In the genomic region with DNA sequence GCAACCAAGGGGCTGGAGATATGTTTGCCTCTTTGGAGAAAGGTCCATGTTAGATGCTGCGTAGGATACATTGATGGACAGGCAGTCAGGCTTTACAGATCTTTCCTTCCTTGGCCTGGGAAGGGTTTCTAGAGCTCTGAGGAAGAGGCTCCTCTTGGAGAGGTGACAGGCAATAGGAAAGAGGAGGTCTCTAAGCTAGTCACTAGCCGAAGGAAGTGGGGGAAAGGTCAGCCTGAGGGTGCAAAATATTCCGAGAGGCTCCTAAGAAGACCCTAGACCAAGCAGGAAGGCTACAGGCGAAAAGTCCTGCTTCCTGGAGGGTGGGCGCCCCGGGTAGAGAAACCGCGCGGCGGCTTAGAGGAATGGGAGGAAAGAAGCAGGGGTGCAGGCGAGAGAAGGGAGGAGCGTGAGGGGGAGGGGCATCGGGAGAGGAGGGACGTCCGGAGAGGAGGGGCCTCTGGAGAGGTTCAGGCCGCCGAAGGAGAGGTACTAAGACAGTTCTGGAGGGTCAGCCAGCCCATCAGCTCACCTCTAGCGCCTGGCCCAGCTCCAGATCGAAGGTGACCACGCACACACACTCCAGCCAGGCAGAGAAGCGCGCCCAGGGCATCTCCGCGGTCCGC, we compare ENCODE assay signal across 8 mouse cellular contexts. TPM values are rescaled to one million over a fixed set of nuclear protein-coding genes. Genes with fewer than 3 reads are reported as not detected.
DNase-seq lines count a peak whose midpoint lies in the region; ATAC-seq and TF ChIP-seq lines count a peak whose summit lies in the region.

No protein-coding gene starts in this region.

- no peaks in the 10 kb centered on the region for H3K9me3 ChIP-seq in heart, embryonic 12.5 days (replicated peaks)
- no peaks in the 10 kb centered on the region for H3K9me3 ChIP-seq in kidney, postnatal 0 days (replicated peaks; ENCODE audit: low read length)
- no peaks in the 10 kb centered on the region for H3K9me3 ChIP-seq in liver, embryonic 14.5 days (ENCODE audit: control insufficient read depth, low read length)
- no peaks in the 10 kb centered on the region for H3K9me3 ChIP-seq in neural tube, embryonic 11.5 days (ENCODE audit: control insufficient read depth, low read length)
- no peaks in the 10 kb centered on the region for H3K9me3 ChIP-seq in stomach, postnatal 0 days (ENCODE audit: control insufficient read depth, low read length)

- peak overlapping the region; percentile 93 for H3K9ac ChIP-seq in heart, embryonic 12.5 days
- peak overlapping the region; percentile 99 for H3K9ac ChIP-seq in kidney, postnatal 0 days (ENCODE audit: low read depth, low read length)
- H3K9ac ChIP-seq in liver, embryonic 14.5 days (replicated peaks), result peak overlapping the region; percentile 95
- H3K9ac ChIP-seq in neural tube, embryonic 11.5 days (ENCODE audit: low read length), result peak overlapping the region; percentile 94
- peak overlapping the region; percentile 92 for H3K9ac ChIP-seq in stomach, postnatal 0 days (ENCODE audit: low read length)

- peaks cover 15% of the 10 kb centered on the region for H3K4me1 ChIP-seq in heart, embryonic 12.5 days (replicated peaks)
- peaks cover 10% of the 10 kb centered on the region for H3K4me1 ChIP-seq in kidney, postnatal 0 days (replicated peaks; ENCODE audit: insufficient read depth, low read length)
- peaks cover 14% of the 10 kb centered on the region in 2 experiments for H3K4me1 ChIP-seq in liver, embryonic 14.5 days (replicated peaks; ENCODE audit: control insufficient read depth in 2 of 2, insufficient read depth in 2 of 2, low read length in 1 of 2)
- peaks cover 6% of the 10 kb centered on the region for H3K4me1 ChIP-seq in neural tube, embryonic 11.5 days (ENCODE audit: control insufficient read depth, insufficient read depth, low read length)
- 0 out of 2 replicates have a peak, but pooled peaks cover 6% of the 10 kb centered on the region for H3K4me1 ChIP-seq in stomach, postnatal 0 days (replicated peaks; ENCODE audit: control insufficient read depth, insufficient read depth)

- under 1% methylated on average over 24 of the region's 25 CpGs for whole genome bisulfite sequencing in heart, embryonic 12.5 days
- under 1% methylated on average over 24 of the region's 25 CpGs for WGBS in kidney, postnatal 0 days
- WGBS in liver, embryonic 14.5 days (ENCODE audit: insufficient replicate concordance), result under 1% methylated on average over 25 of the region's 25 CpGs
- under 1% methylated on average over 25 of the region's 25 CpGs for WGBS in neural tube, embryonic 11.5 days
- WGBS in stomach, postnatal 0 days, result under 1% methylated on average over 21 of the region's 25 CpGs

- no peaks in the 10 kb centered on the region for H3K27me3 ChIP-seq in heart, embryonic 12.5 days (replicated peaks)
- H3K27me3 ChIP-seq in kidney, postnatal 0 days (ENCODE audit: insufficient read depth, low read length), result no peaks in the 10 kb centered on the region
- no peaks in the 10 kb centered on the region for H3K27me3 ChIP-seq in liver, embryonic 14.5 days (ENCODE audit: control insufficient read depth, insufficient read depth, low read length)
- no peaks in the 10 kb centered on the region for H3K27me3 ChIP-seq in neural tube, embryonic 11.5 days (ENCODE audit: control insufficient read depth, insufficient read depth, low read length)
- no peaks in the 10 kb centered on the region for H3K27me3 ChIP-seq in stomach, postnatal 0 days (ENCODE audit: control insufficient read depth, insufficient read depth, low read length)

- peak; percentile 90 for DNase-seq in CD4-positive helper T cell, adult 2 months (ENCODE audit: low read depth, low spot score)
- DNase-seq in brain, adult 2 months (ENCODE audit: low read depth, low spot score), result peak; percentile 97
- peak; percentile 98 for DNase-seq in kidney, postnatal 0 days (ENCODE audit: low spot score)
- peak; percentile 76 to 79 (median 77) for DNase-seq in liver, embryonic 14.5 days (ENCODE audit: low read depth in 3 of 3, low spot score in 3 of 3)
- DNase-seq in neural tube, embryonic 11.5 days (ENCODE audit: low spot score), result peak; percentile 87
- peak; percentile 92 for DNase-seq in stomach, postnatal 0 days (ENCODE audit: low spot score)

- no peak for TF ChIP-seq CTCF in kidney, postnatal 0 days (IDR thresholded peaks at IDR 0.05; ENCODE audit: low read depth)
- no peak for TF ChIP-seq CTCF in liver, embryonic 14.5 days (IDR thresholded peaks at IDR 0.05; ENCODE audit: low read depth)
- TF ChIP-seq CTCF in stomach, postnatal 0 days (IDR thresholded peaks at IDR 0.05; ENCODE audit: low read depth), result no peak

- TF ChIP-seq EP300 in liver, embryonic 14.5 days (IDR thresholded peaks at IDR 0.05; ENCODE audit: low read depth), result no peak
- no peak for TF ChIP-seq EP300 in stomach, postnatal 0 days (optimal IDR thresholded peaks at IDR 0.05)

- peak overlapping the region; percentile 78 for H3K4me3 ChIP-seq in heart, embryonic 12.5 days
- H3K4me3 ChIP-seq in kidney, postnatal 0 days (replicated peaks; ENCODE audit: low read depth, low read length), result peak overlapping the region; percentile 91
- peak overlapping the region; percentile 85 to 94 for H3K4me3 ChIP-seq in liver, embryonic 14.5 days (ENCODE audit: insufficient read depth in 1 of 2, low read depth in 2 of 2, low read length in 2 of 2)
- peak overlapping the region; percentile 86 for H3K4me3 ChIP-seq in neural tube, embryonic 11.5 days (ENCODE audit: low read depth, low read length)
- peak overlapping the region; percentile 95 for H3K4me3 ChIP-seq in stomach, postnatal 0 days (ENCODE audit: low read depth, low read length)

- H3K4me2 ChIP-seq in heart, embryonic 12.5 days, result peak overlapping the region; percentile 80
- peak overlapping the region; percentile 71 for H3K4me2 ChIP-seq in kidney, postnatal 0 days (ENCODE audit: low read length)
- H3K4me2 ChIP-seq in liver, embryonic 14.5 days (ENCODE audit: low read depth), result peak overlapping the region; percentile 78
- peak overlapping the region; percentile 51 for H3K4me2 ChIP-seq in neural tube, embryonic 11.5 days (ENCODE audit: low read depth)
- peak overlapping the region; percentile 68 for H3K4me2 ChIP-seq in stomach, postnatal 0 days (replicated peaks; ENCODE audit: low read depth)

- no peaks in the 10 kb centered on the region; the same call in 1 of the 2 replicates for H3K36me3 ChIP-seq in heart, embryonic 12.5 days
- no peaks in the 10 kb centered on the region for H3K36me3 ChIP-seq in kidney, postnatal 0 days (ENCODE audit: insufficient read depth, low read length)
- H3K36me3 ChIP-seq in liver, embryonic 14.5 days (replicated peaks; ENCODE audit: control insufficient read depth, insufficient read depth, low read depth), result no peaks in the 10 kb centered on the region
- H3K36me3 ChIP-seq in neural tube, embryonic 11.5 days (ENCODE audit: control insufficient read depth, insufficient read depth, low read length), result no peaks in the 10 kb centered on the region
- H3K36me3 ChIP-seq in stomach, postnatal 0 days (ENCODE audit: control insufficient read depth, insufficient read depth, low read length), result no peaks in the 10 kb centered on the region

- peak overlapping the region; percentile 97 for H3K27ac ChIP-seq in heart, embryonic 12.5 days (ENCODE audit: poor library complexity, severe bottlenecking)
- peak overlapping the region; percentile 100 for H3K27ac ChIP-seq in kidney, postnatal 0 days
- H3K27ac ChIP-seq in liver, embryonic 14.5 days, result peak overlapping the region; percentile 92
- peak overlapping the region; percentile 94 for H3K27ac ChIP-seq in neural tube, embryonic 11.5 days (ENCODE audit: low read depth, low read length)
- peak overlapping the region; percentile 99 for H3K27ac ChIP-seq in stomach, postnatal 0 days (replicated peaks)

- peak; percentile 93 for ATAC-seq in erythroblast, adult 5-6 weeks (replicated peaks; ENCODE audit: low FRiP score, poor library complexity, severe bottlenecking)
- peak; percentile 96 for ATAC-seq in heart, embryonic 12.5 days (ENCODE audit: insufficient number of reproducible peaks, low FRiP score)
- ATAC-seq in kidney, postnatal 0 days (replicated peaks; ENCODE audit: low FRiP score, low read depth), result peak; percentile 93
- ATAC-seq in liver, embryonic 14.5 days (ENCODE audit: insufficient read depth), result peak; percentile 94
- peak; percentile 89 for ATAC-seq in neural tube, embryonic 11.5 days (ENCODE audit: insufficient read depth, low FRiP score, low TSS enrichment)
- ATAC-seq in stomach, postnatal 0 days (ENCODE audit: low FRiP score, low TSS enrichment), result peak; percentile 92

RNA-seq across cellular contexts. Expression of gene Dennd6b, which starts 0.5 kb away (rescaled TPM):
- not detected in 2 replicates for total RNA-seq in erythroblast, adult 5-6 weeks (2015; ENCODE audit: low replicate concordance)
- total RNA-seq in erythroblast, adult 5-6 weeks (2017; ENCODE audit: low replicate concordance), result 0.84 and 1.7 TPM in 2 replicates
- polyA plus RNA-seq in heart, embryonic 12.5 days (2016; fragmentation: Nextera tagmentation; extraction: Ambion mirVana), result 19.9 and 20.2 TPM in 2 replicates
- polyA plus RNA-seq in kidney, postnatal 0 days (2015; fragmentation: Nextera tagmentation; extraction: Ambion mirVana), result 10.4 and 11.7 TPM in 2 replicates
- polyA plus RNA-seq in liver, embryonic 14.5 days (2012; rRNA removed), result 4.5 TPM in 2 replicates
- 1.6 and 2.4 TPM in 2 replicates for polyA plus RNA-seq in liver, embryonic 14.5 days (2014; fragmentation: Nextera tagmentation; extraction: Ambion mirVana)
- polyA plus RNA-seq in neural tube, embryonic 11.5 days (2014; fragmentation: Nextera tagmentation; extraction: Ambion mirVana), result 30.5 and 33.6 TPM in 2 replicates
- 4.1 and 5.3 TPM in 2 replicates for polyA plus RNA-seq in stomach, postnatal 0 days (2015; fragmentation: Nextera tagmentation; extraction: Ambion mirVana)

RNA-seq across cellular contexts. Expression of gene Plxnb2, which starts 15.2 kb away (rescaled TPM):
- 9.6 and 14.2 TPM in 2 replicates for total RNA-seq in erythroblast, adult 5-6 weeks (2015; ENCODE audit: low replicate concordance)
- 4.9 and 6.9 TPM in 2 replicates for total RNA-seq in erythroblast, adult 5-6 weeks (2017; ENCODE audit: low replicate concordance)
- polyA plus RNA-seq in heart, embryonic 12.5 days (2016; fragmentation: Nextera tagmentation; extraction: Ambion mirVana), result 124 and 130 TPM in 2 replicates
- polyA plus RNA-seq in kidney, postnatal 0 days (2015; fragmentation: Nextera tagmentation; extraction: Ambion mirVana), result 126 and 130 TPM in 2 replicates
- 21.6 and 23.7 TPM in 2 replicates for polyA plus RNA-seq in liver, embryonic 14.5 days (2012; rRNA removed)
- polyA plus RNA-seq in liver, embryonic 14.5 days (2014; fragmentation: Nextera tagmentation; extraction: Ambion mirVana), result 16.4 and 18.3 TPM in 2 replicates
- polyA plus RNA-seq in neural tube, embryonic 11.5 days (2014; fragmentation: Nextera tagmentation; extraction: Ambion mirVana), result 112 and 117 TPM in 2 replicates
- 75.2 and 85.9 TPM in 2 replicates for polyA plus RNA-seq in stomach, postnatal 0 days (2015; fragmentation: Nextera tagmentation; extraction: Ambion mirVana)

RNA-seq across cellular contexts. Expression of gene Ppp6r2, which starts 15.6 kb away (rescaled TPM):
- 18.1 and 19.6 TPM in 2 replicates for total RNA-seq in erythroblast, adult 5-6 weeks (2015; ENCODE audit: low replicate concordance)
- total RNA-seq in erythroblast, adult 5-6 weeks (2017; ENCODE audit: low replicate concordance), result 26.2 and 47.5 TPM in 2 replicates
- polyA plus RNA-seq in heart, embryonic 12.5 days (2016; fragmentation: Nextera tagmentation; extraction: Ambion mirVana), result 21.0 and 25.9 TPM in 2 replicates
- polyA plus RNA-seq in kidney, postnatal 0 days (2015; fragmentation: Nextera tagmentation; extraction: Ambion mirVana), result 25.9 and 26.8 TPM in 2 replicates
- polyA plus RNA-seq in liver, embryonic 14.5 days (2012; rRNA removed), result 11.6 and 15.3 TPM in 2 replicates
- 17.7 and 19.5 TPM in 2 replicates for polyA plus RNA-seq in liver, embryonic 14.5 days (2014; fragmentation: Nextera tagmentation; extraction: Ambion mirVana)
- 45.2 and 47.1 TPM in 2 replicates for polyA plus RNA-seq in neural tube, embryonic 11.5 days (2014; fragmentation: Nextera tagmentation; extraction: Ambion mirVana)
- polyA plus RNA-seq in stomach, postnatal 0 days (2015; fragmentation: Nextera tagmentation; extraction: Ambion mirVana), result 16.2 and 17.2 TPM in 2 replicates

RNA-seq across cellular contexts. Expression of gene Mapk11, which starts 46.4 kb away (rescaled TPM):
- not detected in 2 replicates for total RNA-seq in erythroblast, adult 5-6 weeks (2015; ENCODE audit: low replicate concordance)
- total RNA-seq in erythroblast, adult 5-6 weeks (2017; ENCODE audit: low replicate concordance), result 0.17 TPM in 1 of 2 replicates, not detected in the other
- polyA plus RNA-seq in heart, embryonic 12.5 days (2016; fragmentation: Nextera tagmentation; extraction: Ambion mirVana), result 3.7 and 4.6 TPM in 2 replicates
- polyA plus RNA-seq in kidney, postnatal 0 days (2015; fragmentation: Nextera tagmentation; extraction: Ambion mirVana), result 7.5 and 9.3 TPM in 2 replicates
- 0.84 TPM in 2 replicates for polyA plus RNA-seq in liver, embryonic 14.5 days (2012; rRNA removed)
- 0.49 and 0.83 TPM in 2 replicates for polyA plus RNA-seq in liver, embryonic 14.5 days (2014; fragmentation: Nextera tagmentation; extraction: Ambion mirVana)
- polyA plus RNA-seq in neural tube, embryonic 11.5 days (2014; fragmentation: Nextera tagmentation; extraction: Ambion mirVana), result 33.1 and 37.4 TPM in 2 replicates
- polyA plus RNA-seq in stomach, postnatal 0 days (2015; fragmentation: Nextera tagmentation; extraction: Ambion mirVana), result 1.8 and 2.1 TPM in 2 replicates

RNA-seq across cellular contexts. Expression of gene Mapk12, which starts 55.3 kb away (rescaled TPM):
- not detected in 2 replicates for total RNA-seq in erythroblast, adult 5-6 weeks (2015; ENCODE audit: low replicate concordance)
- not detected in 2 replicates for total RNA-seq in erythroblast, adult 5-6 weeks (2017; ENCODE audit: low replicate concordance)
- polyA plus RNA-seq in heart, embryonic 12.5 days (2016; fragmentation: Nextera tagmentation; extraction: Ambion mirVana), result 19.9 and 20.1 TPM in 2 replicates
- polyA plus RNA-seq in kidney, postnatal 0 days (2015; fragmentation: Nextera tagmentation; extraction: Ambion mirVana), result 12.3 and 13.5 TPM in 2 replicates
- polyA plus RNA-seq in liver, embryonic 14.5 days (2012; rRNA removed), result 1.7 and 1.8 TPM in 2 replicates
- 1.1 TPM in 2 replicates for polyA plus RNA-seq in liver, embryonic 14.5 days (2014; fragmentation: Nextera tagmentation; extraction: Ambion mirVana)
- 15.4 and 20.3 TPM in 2 replicates for polyA plus RNA-seq in neural tube, embryonic 11.5 days (2014; fragmentation: Nextera tagmentation; extraction: Ambion mirVana)
- 3.1 and 3.2 TPM in 2 replicates for polyA plus RNA-seq in stomach, postnatal 0 days (2015; fragmentation: Nextera tagmentation; extraction: Ambion mirVana)

Comparison
In these comparisons a context has a peak if more than half of its experiments do, and no peak if none do; other contexts are left out.
1. Peak in every context shown above with its lines: DNase-seq, ATAC-seq, H3K4me3 ChIP-seq and H3K27ac ChIP-seq.